Mouse (Mus musculus): ENCODE results near the gene Noc2l. TPM values are rescaled to one million over a fixed set of nuclear protein-coding genes. Genes with fewer than 3 reads are reported as not detected.

Noc2l gene
- polyA plus RNA-seq, 1 experiment from 2014 or later = 81.9 TPM

DNA sequence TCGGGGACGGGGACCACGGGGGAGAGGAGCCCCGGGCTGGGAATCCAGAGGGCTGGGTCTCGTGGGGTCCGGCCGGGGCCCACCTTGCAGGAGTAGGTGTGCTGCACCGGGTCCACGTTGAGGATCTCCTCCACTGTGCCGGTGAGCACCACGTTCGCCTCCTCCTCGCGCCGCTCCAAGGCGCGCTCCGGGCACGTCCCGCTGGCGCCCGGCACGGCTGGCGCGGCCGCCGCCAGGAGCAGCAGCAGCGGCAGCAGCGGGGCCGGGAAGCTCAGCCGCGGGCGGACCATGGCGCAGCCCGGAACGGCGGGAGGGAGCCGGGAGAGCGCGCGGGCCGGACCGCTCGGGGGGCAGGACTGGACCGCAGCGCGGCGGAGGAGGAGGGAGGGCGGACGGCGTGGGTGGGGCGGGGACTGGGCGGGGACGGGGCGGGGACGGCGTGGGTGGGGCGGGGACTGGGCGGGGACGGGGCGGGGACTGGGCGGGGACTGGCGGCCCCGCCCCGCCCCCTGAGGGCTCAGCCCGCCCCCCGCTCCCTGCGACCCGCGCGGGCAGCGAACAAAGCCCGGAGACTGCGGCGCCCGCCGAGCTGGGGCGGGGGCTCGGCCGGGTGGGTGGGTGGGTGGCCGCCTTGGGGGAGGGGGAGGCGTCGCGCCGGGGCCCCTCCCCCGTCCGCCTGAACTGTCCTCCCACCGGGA lies 38.5 kb upstream of the Noc2l start, which contains the start of gene Agrn:
Agrn (minus strand) TSS at position 358 of the 698 bp plus-strand sequence.
- Histone ChIP-seq H3K9ac (ENCODE audit: low read length) (peak within 1 kb of the TSS; percentile 90), H3K4me2 (peak within 1 kb of the TSS; percentile 90), H3K9me3 (ENCODE audit: control insufficient read depth, low read length) (no peaks in the 10 kb centered on the region), H3K27me3 (ENCODE audit: control insufficient read depth, insufficient read depth, low read length) (no peaks in the 10 kb centered on the region; the same call in 1 of the 2 replicates), H3K4me3 (ENCODE audit: low read depth, low read length) (peak within 1 kb of the TSS; percentile 87), H3K4me1 (ENCODE audit: control insufficient read depth, insufficient read depth, low read length) (peaks cover 36% of the 10 kb centered on the region), H3K27ac (ENCODE audit: low read depth, low read length) (peak within 1 kb of the TSS; percentile 90), H3K36me3 (ENCODE audit: control insufficient read depth, insufficient read depth, low read length) (peaks cover 3% of the 10 kb centered on the region)
- peak; percentile 86 for ATAC-seq (ENCODE audit: low FRiP score)
- DNase-seq (ENCODE audit: low spot score, missing footprints) = no peak
- under 1% methylated on average over 40 of the region's 88 CpGs for WGBS

DNA sequence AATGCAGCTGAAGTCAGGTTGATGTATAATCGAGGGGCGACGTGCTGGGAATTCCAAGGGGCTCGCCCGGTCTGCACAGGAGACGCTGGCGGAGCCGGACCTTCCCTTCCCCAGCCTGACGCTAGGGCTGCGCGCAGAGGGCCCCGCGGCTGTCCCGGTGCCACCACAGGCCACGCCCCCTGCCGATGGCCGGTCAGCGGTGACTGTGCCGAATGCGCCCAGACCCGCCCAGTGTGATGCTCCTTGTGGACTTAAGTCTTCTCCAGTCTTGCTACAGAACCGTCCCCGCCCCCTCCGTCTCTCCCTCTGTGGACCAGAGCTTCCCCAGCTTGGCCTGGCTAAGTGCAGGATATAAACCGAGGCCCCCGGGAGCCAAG lies 38.0 kb upstream of the Noc2l start:
- peak overlapping the region; percentile 90 for H3K27ac ChIP-seq (ENCODE audit: low read depth, low read length)
- H3K4me1 ChIP-seq (ENCODE audit: control insufficient read depth, insufficient read depth, low read length) = peaks cover 35% of the 10 kb centered on the region
- H3K27me3 ChIP-seq (ENCODE audit: control insufficient read depth, insufficient read depth, low read length) = peaks cover 2% of the 10 kb centered on the region; the same call in 1 of the 2 replicates
- ATAC-seq (ENCODE audit: low FRiP score) = peak; percentile 96
- H3K9ac ChIP-seq (ENCODE audit: low read length) = peak overlapping the region; percentile 53
- H3K9me3 ChIP-seq (ENCODE audit: control insufficient read depth, low read length) = no peaks in the 10 kb centered on the region
- 0% methylated on average over 25 of the region's 26 CpGs for WGBS
- peak overlapping the region; percentile 87 for H3K4me3 ChIP-seq (ENCODE audit: low read depth, low read length)
- peak overlapping the region; percentile 40 for H3K4me2 ChIP-seq
- DNase-seq (ENCODE audit: low spot score, missing footprints) = peak; percentile 99
- no peaks in the 10 kb centered on the region for H3K36me3 ChIP-seq (ENCODE audit: control insufficient read depth, insufficient read depth, low read length)

DNA sequence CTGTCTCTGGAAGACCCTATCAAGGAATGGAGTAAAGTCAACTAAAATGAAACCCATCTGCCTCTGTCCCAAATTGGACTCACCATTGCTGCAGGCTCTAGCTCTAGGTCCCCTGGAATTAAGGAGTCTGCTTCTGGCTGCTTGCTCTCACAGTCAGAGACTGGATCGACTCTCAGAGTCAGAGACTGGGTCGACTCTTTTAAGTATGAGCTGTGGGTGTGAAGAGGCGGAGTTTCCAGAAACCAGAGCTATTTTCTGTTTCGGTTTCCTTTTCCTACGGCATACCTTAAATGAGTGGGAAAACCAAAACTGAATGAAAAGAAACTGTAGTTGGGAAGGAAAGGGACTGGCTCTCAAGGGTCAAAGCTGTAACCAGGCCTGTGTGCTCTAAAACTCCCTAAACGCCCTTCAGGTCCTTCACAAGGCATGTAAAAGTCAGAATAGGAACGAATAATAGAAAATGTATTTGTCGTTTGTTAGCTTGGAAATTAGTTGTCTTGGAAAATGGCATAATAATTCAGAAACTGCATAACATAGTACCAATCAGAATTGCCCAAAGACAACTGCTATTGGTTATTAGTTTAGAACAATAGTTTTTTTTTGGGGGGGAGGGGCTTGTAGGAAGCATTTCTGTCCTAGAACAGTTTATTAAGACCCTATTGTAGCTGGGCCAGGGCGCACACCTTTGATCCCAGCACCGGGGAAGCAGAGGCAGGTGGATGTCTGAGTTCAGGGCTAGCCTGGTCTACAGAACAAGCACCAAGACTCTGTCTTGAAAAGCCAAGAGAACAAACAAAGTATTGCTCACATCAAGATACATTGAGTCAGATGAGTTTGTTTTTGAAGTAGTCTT lies 35.0 kb upstream of the Noc2l start, which contains the start of gene Isg15:
Isg15 (minus strand) TSS at position 196 of the 853 bp plus-strand sequence.
- peaks cover 29% of the 10 kb centered on the region for H3K4me1 ChIP-seq (ENCODE audit: control insufficient read depth, insufficient read depth, low read length)

DNA sequence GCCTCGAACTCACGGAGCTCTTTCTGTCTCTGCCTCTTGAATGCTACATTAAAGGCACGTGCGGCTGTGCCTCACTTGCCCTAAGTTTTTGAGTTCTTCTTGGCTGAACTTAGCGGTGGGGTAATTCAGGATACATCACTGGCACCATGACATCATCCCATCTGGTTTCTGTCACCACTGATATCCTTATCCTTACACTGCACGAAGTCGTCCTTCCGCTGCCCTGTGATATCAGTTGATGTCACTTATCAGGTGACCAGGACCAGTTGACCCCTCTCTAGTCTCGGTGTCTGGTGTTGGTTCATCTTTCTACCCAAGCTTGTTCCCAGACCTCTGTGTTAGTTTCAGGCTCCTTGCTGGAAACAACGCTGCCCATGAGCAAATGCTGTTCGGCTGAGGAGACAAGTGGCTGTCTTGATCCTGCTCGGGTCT lies 33.3 kb upstream of the Noc2l start:
- WGBS = 48% methylated on average over 12 of the region's 12 CpGs
- Histone ChIP-seq H3K27ac (ENCODE audit: low read depth, low read length) (no peak overlapping the region), H3K9ac (ENCODE audit: low read length) (no peak overlapping the region; the same call in 1 of the 2 replicates), H3K9me3 (ENCODE audit: control insufficient read depth, low read length) (no peaks in the 10 kb centered on the region), H3K27me3 (ENCODE audit: control insufficient read depth, insufficient read depth, low read length) (0 out of 2 replicates have a peak, but pooled peaks cover 2% of the 10 kb centered on the region), H3K36me3 (ENCODE audit: control insufficient read depth, insufficient read depth, low read length) (no peaks in the 10 kb centered on the region), H3K4me2 (peak overlapping the region; percentile 73), H3K4me3 (ENCODE audit: low read depth, low read length) (peak overlapping the region; percentile 62; the same call in 1 of the 2 replicates), H3K4me1 (ENCODE audit: control insufficient read depth, insufficient read depth, low read length) (peaks cover 22% of the 10 kb centered on the region)
- DNase-seq (ENCODE audit: low spot score, missing footprints) = peak; percentile 87
- no peak for ATAC-seq (ENCODE audit: low FRiP score)

More for the DNA sequence above, 35.0 kb upstream of the Noc2l start, which contains the start of gene Isg15:
- no peak within 1 kb of the TSS for H3K4me3 ChIP-seq (ENCODE audit: low read depth, low read length)
- DNase-seq (ENCODE audit: low spot score, missing footprints) (no peak), ATAC-seq (ENCODE audit: low FRiP score) (no peak)
- no peak within 1 kb of the TSS for H3K9ac ChIP-seq (ENCODE audit: low read length)
- 0 out of 2 replicates have a peak, but pooled peaks cover 2% of the 10 kb centered on the region for H3K27me3 ChIP-seq (ENCODE audit: control insufficient read depth, insufficient read depth, low read length)
- no peak within 1 kb of the TSS for H3K27ac ChIP-seq (ENCODE audit: low read depth, low read length)
- H3K36me3 ChIP-seq (ENCODE audit: control insufficient read depth, insufficient read depth, low read length) = no peaks in the 10 kb centered on the region
- WGBS = 67% methylated on average over 10 of the region's 10 CpGs
- H3K9me3 ChIP-seq (ENCODE audit: control insufficient read depth, low read length) = no peaks in the 10 kb centered on the region
- H3K4me2 ChIP-seq = no peak within 1 kb of the TSS

DNA sequence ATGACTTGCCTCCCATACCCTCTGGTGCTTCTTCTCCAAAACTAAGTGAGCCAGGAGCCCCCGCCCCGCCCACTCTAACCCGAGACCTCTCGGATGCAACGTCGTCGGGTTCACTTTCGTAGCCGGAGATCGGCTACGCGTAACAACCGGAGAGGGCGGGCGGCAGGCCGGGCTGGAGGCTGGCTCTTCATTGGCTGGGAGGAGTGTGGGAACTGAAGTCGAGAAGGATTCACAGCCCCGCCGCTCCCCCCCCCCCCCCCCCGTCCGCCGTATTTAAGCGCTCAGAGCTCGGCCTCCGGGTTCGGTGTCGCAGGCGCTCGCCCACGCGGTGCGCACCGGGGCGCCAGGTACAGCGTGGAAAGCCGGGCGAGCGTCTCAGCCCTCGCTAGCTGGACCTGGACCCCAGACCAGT lies 32.8 kb upstream of the Noc2l start, which contains the start of gene AW011738:
AW011738 (plus strand) TSS at position 304 of the 412 bp plus-strand sequence.
- Histone ChIP-seq H3K9me3 (ENCODE audit: control insufficient read depth, low read length) (no peaks in the 10 kb centered on the region), H3K36me3 (ENCODE audit: control insufficient read depth, insufficient read depth, low read length) (no peaks in the 10 kb centered on the region), H3K4me3 (ENCODE audit: low read depth, low read length) (peak within 1 kb of the TSS; percentile 62), H3K4me1 (ENCODE audit: control insufficient read depth, insufficient read depth, low read length) (peaks cover 22% of the 10 kb centered on the region), H3K27me3 (ENCODE audit: control insufficient read depth, insufficient read depth, low read length) (0 out of 2 replicates have a peak, but pooled peaks cover 2% of the 10 kb centered on the region), H3K9ac (ENCODE audit: low read length) (peak within 1 kb of the TSS; percentile 73), H3K4me2 (peak within 1 kb of the TSS; percentile 73), H3K27ac (ENCODE audit: low read depth, low read length) (peak within 1 kb of the TSS; percentile 49; the same call in 1 of the 2 replicates)
- under 1% methylated on average over 26 of the region's 39 CpGs for WGBS
- DNase-seq (ENCODE audit: low spot score, missing footprints) (peak; percentile 95), ATAC-seq (ENCODE audit: low FRiP score) (peak; percentile 84)

DNA sequence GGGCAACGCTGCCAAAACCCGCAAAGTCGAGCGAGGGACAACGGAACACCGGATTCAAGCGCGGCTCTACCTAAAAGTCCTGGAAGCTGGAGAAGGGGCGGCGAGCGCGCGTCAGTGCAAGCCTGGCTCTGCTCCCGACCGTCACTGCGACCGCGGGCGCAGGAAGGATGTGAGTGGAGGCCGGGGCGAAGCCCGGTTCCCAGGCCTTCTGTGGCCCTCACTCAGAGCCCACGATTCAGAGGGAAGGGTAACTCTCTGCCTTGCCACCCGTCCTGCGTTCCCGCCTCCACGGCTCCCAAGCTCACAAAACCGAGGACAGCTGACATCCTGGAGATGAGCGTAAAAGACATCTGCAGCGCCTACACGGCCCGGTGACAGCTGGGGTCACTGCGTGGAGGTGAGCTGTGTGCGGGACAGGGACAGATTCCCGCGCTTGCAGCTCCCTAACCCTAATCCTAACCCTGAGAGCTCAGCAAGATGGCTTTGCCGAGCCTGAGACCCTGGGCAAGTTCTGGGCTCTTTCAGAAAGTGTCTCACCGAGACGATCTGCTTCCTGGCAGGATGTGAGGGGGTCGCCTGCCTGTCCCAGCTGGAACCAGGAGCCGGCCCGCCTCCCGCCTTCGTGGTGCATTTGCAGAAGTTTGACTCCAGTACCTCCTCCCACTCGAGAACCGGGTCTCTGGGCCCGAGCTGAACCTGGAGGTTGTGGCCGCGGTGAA lies 32.2 kb upstream of the Noc2l start:
- Histone ChIP-seq H3K4me1 (ENCODE audit: control insufficient read depth, insufficient read depth, low read length) (peaks cover 22% of the 10 kb centered on the region), H3K4me2 (peak overlapping the region; percentile 73), H3K4me3 (ENCODE audit: low read depth, low read length) (peak overlapping the region; percentile 62), H3K36me3 (ENCODE audit: control insufficient read depth, insufficient read depth, low read length) (no peaks in the 10 kb centered on the region), H3K9me3 (ENCODE audit: control insufficient read depth, low read length) (no peaks in the 10 kb centered on the region), H3K27ac (ENCODE audit: low read depth, low read length) (peak overlapping the region; percentile 49; the same call in 1 of the 2 replicates), H3K9ac (ENCODE audit: low read length) (peak overlapping the region; percentile 73), H3K27me3 (ENCODE audit: control insufficient read depth, insufficient read depth, low read length) (0 out of 2 replicates have a peak, but pooled peaks cover 2% of the 10 kb centered on the region)
- under 1% methylated on average over 49 of the region's 49 CpGs for WGBS
- peak; percentile 63 for ATAC-seq (ENCODE audit: low FRiP score)
- DNase-seq (ENCODE audit: low spot score, missing footprints) = peak; percentile 96

DNA sequence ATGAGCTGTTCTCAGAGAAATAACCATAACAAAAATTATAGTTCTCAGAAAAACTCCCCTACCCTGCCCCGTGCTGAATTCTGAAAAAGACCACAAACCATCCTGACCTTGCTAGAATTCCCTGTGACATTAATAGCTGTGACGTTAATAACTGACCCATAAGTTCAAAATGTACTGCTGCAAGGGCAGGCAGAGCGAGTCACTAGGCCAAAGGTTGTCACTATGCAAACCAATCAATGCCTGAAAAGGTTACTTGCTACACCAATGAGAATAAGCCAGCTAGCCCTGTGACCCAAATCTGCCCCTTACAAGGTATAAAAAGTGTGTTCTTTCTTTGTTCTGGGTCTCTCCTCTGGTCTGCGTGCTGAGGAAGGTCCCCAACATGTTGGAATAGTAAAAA lies 26.9 kb upstream of the Noc2l start:
- Histone ChIP-seq H3K9me3 (ENCODE audit: control insufficient read depth, low read length) (no peaks in the 10 kb centered on the region), H3K27ac (ENCODE audit: low read depth, low read length) (no peak overlapping the region), H3K36me3 (ENCODE audit: control insufficient read depth, insufficient read depth, low read length) (no peaks in the 10 kb centered on the region), H3K4me2 (no peak overlapping the region), H3K27me3 (ENCODE audit: control insufficient read depth, insufficient read depth, low read length) (no peaks in the 10 kb centered on the region), H3K4me1 (ENCODE audit: control insufficient read depth, insufficient read depth, low read length) (peaks cover 13% of the 10 kb centered on the region), H3K4me3 (ENCODE audit: low read depth, low read length) (no peak overlapping the region), H3K9ac (ENCODE audit: low read length) (no peak overlapping the region)
- no peak for DNase-seq (ENCODE audit: low spot score, missing footprints)
- WGBS = 88% methylated on average over 4 of the region's 4 CpGs
- ATAC-seq (ENCODE audit: low FRiP score) = no peak

DNA sequence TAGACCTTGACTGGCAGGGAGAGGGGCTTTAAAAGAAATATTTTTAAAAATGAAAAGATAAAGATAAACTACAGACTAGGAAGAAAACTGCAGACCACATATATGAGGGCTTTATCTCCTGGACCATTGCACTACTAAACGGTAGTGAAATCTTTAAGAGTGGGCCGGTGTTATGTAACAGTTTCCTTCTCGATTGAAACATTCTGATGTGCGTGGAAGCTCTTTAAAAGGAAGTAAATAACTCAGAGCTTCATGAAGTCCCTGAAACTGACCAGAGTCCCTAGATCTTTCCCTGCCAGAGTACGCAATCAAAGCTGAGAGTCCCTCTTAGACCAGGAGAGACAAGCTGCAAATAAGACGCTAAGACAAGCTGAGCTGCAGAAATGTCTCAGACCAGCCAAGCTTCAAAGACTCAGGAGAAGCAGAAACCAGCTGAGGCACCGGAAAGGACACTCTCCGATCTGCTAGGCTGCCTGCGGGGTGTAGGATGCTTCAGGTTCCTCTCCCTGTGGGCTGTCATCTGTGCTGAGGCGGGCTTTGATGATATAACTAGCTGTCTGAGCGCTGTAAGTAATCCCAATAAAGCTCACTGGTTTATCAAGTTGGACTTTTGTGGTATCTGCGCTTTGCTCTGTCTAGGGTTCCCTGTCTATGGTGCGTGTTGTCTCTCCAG lies 25.7 kb upstream of the Noc2l start:
- H3K36me3 ChIP-seq (ENCODE audit: control insufficient read depth, insufficient read depth, low read length) = no peaks in the 10 kb centered on the region
- no peaks in the 10 kb centered on the region for H3K9me3 ChIP-seq (ENCODE audit: control insufficient read depth, low read length)
- H3K4me2 ChIP-seq = no peak overlapping the region
- ATAC-seq (ENCODE audit: low FRiP score) = no peak
- H3K27ac ChIP-seq (ENCODE audit: low read depth, low read length) = no peak overlapping the region
- 78% methylated on average over 13 of the region's 13 CpGs for WGBS
- DNase-seq (ENCODE audit: low spot score, missing footprints) = no peak
- no peaks in the 10 kb centered on the region for H3K27me3 ChIP-seq (ENCODE audit: control insufficient read depth, insufficient read depth, low read length)
- peaks cover 1% of the 10 kb centered on the region for H3K4me1 ChIP-seq (ENCODE audit: control insufficient read depth, insufficient read depth, low read length)
- no peak overlapping the region for H3K4me3 ChIP-seq (ENCODE audit: low read depth, low read length)
- no peak overlapping the region for H3K9ac ChIP-seq (ENCODE audit: low read length)
